Mouse (Mus musculus) regulatory T cell (primary cell): Measurements from ENCODE around the gene Olfr583.

Experiments
- in situ Hi-C: fragments of 300-600 bp; cut with MboI, MseI; formaldehyde crosslinking; loops from one replicate; pipeline ENCODE4 v1.15.1; 2025; ENCODE audit warnings: high pct_unique_total_duplicates

Gene Olfr583

GRCm38 (mm10) chr7:103051000-103051399 is at the start of gene Olfr583:
TSS of gene Olfr583 (plus strand) at chr7:103051300.
- in situ Hi-C loops = no loop called here

DNA sequence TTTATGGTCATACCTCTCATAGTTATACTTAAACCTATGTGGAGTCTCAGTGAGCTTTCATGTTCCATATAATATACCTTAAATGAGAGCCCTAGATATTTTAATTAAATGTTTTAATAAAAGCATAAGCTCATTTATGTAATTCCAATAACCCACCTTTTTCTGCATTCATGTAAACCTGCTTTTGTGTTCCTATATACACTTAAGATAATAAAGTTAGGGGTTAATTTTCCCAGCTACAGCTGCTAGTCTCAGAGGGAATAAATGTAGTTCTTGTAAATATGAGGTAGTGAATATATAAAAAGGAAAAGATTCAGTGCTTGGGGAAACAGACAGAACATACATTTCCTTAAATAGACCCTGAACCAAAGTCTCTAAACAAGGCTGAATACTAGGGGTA is 13.4 kb upstream of the Olfr583 start, which contains the start of gene Olfr582:
Gene Olfr582, plus strand, starts transcription at position 301 of the 400 bp plus-strand sequence.
- in situ Hi-C loops = no loop called here

DNA sequence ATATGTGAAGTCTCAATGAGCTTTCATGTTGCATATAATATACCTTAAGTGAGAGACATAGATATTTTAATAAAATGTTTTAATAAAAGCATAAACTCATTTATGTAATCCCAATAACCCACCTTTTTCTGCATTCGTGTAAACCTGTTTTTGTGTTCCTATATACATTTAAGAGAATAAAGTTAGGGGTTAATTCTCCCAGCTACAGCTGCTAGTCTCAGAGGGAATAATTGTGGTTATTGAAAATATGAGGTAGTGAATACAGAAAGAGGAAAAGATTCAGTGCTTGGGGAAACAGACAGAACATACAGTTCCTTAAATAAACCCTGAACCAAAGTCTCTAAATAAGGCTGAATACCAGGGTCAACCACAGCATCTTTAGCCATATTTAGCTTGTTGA is 30.5 kb downstream of the Olfr583 start, which contains the start of gene Olfr584:
Gene Olfr584, plus strand, starts transcription at position 301 of the 400 bp plus-strand sequence.
- in situ Hi-C loops = no loop called here

DNA sequence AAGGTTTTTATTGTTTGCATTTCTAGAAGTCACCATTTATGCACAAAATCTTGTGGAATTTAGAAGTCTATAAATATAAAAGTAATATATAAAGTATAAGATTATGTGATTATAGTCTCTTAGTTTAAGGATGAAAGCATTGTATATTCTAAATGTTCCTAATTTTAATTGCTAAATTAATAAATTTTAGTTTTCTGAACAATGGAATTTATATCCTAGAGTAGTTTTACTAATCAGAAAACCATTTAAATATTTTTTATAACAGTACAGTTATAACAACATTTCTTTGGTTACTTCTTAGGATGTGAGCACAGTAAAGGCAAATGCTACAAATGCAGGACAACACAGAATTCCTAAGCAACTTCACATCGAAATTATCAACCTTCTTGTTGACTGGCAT is 46.3 kb downstream of the Olfr583 start, which contains the start of gene Olfr585:
Gene Olfr585, plus strand, starts transcription at position 301 of the 400 bp plus-strand sequence.
- in situ Hi-C loops = no loop called here
